Mouse (Mus musculus): ENCODE measurements around the gene Ssh3.

Gene Ssh3

DNA sequence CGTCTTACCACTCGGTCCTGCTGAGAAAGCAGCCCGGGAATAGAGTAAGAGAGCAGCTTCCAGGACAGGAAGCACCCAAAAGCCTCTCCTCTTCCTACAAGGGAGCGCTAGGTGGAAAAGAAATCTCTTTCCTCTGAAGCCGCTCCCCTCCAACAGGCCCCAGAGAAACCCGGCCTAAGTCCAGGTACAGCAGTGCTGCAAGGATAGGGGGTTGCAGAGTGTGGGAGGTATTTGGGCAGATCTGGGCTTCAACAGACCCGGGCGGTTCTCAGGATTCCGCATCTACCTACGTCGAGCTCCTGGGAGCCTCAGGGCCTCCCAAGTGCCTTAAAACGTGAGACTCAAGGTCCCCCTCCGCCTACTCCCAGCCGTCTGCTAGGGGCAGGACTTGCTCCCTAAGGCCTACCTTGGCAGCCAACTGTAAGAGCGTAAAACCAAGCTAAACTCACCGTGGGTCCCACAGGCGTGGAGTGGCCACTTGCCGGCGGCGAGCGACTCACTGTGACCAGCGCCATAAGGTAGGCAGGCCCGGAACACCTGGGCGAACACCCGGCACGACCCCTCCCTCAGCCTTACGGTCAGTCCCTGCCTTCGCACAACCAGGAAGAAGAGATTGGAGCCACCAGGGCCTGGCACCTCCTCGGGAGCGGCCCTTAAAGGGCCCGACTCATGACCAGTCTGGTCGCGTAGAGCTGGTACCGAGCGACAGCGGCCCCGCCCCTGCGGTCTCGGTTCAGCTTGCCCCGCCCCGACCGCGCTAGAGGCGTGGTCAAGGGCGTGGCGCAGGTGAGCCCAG lies at the start of gene Ssh3:
Gene Ssh3 (minus strand): TSS at position 615 of the 796 bp plus-strand sequence.
- DNase-seq (ENCODE audit: low read depth), result peak; percentile 84

DNA sequence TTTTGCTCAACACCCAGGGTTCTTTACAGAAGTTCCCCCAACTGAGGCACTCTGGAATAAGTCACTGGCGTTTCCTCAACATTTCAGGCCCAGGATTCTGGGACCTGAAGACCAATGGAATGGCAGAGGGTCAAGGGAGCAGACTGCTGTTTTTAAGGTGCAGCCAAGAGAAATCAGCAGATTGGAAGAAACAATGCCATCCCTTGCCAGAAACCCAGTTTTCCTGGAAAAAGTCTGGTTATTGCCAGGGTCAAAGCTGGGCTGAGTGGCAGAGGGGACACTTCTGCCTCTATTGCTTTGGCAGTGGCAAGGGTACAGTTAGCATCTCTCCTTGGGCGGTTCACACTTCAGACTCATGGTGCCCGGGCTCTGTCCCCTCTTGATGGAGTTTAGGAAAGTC lies 48.2 kb upstream of the Ssh3 start:
- DNase-seq (ENCODE audit: low read depth), result no peak

DNA sequence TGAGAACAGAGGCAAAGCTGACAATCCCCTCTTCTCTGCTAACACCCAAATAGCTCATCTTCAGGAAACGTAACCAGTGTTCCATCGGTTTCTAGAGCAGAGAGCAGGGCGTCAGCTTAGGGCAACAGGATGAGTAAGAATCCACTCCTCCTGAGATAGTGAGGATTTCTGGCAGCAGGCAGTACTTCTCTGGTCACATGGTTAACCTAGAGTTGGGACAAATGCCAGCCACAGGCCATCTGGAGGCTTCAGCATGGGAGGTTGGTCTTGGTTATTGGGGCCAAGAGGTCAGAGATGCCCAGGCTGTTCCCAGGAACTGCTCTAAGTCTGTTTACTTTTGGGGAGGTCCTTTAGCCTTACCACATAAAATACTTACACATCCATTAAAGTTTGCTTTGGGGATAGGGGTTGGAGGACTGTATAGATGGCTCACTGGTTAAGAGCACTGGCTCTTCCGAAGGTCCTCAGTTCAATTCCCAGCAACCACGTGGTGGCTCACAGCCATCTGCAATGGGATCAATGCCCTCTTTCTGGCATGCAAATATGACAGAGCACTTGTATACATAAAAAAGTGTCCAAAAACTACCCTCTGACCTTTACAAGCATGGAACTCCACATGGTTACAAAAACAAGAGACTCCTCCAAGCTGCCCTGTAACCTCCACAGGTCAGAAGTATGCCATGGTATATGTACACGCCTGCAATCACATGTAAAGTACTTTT lies 46.4 kb upstream of the Ssh3 start:
- peak; percentile 67 for DNase-seq (ENCODE audit: low read depth)

DNA sequence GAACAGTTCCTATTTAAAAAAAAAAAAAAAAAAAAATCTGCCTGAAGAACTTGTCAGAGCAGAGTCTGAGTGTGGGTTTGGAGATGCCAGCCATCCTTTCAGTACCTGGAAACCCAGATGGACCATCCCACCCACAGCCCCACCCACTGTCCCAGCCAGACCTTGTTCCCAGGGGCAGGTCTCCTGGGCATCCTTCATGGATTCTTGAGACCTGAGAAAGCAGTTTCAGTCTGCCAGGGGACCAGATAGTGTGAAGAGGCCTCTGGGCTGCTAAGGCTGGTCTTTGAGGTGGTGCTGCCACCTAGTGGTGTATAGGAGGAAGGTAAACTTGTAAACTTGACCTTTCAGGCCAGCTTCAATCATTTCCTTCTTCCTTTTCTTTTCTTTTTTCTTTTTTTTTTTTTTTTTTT lies 40.8 kb upstream of the Ssh3 start:
- peak; percentile 89 for DNase-seq (ENCODE audit: low read depth)

DNA sequence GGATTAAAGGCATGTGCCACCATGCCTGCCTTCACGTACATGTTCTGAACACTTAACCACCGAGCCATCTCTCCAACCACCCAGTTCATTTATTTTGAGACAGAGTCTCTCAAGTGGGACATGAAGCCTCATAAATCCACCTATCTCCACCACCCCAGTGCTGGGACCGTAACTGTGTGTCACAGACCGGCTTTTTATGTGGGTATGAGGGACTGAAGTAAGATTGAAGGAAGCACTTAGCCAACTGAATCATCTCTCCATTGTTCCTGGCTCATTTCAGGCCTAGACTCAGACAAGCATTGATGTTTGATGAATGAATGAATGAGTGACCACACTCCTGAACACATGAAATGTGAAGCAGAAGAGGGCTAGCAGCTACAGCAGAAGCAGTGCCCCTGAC lies 40.3 kb upstream of the Ssh3 start:
- no peak for DNase-seq (ENCODE audit: low read depth)

DNA sequence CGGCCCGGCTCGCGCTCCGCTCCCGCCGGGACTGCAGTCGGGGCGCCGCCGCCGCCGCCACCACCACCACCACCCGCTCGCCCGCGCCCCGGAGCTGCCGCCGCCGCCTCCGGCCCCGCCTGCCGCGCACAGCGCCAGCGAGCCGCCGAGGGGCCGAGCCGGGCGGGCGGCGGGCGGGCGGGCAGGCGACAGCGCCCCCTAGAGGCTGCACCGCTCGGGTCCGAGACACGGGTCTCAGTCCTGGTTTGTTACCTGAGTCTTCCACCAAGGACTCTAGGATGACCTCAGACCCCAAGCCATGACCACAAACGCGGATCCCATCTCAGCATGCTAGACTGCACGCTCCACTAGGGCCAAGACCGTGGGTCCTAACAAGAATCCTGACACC lies 37.2 kb upstream of the Ssh3 start, which contains the start of gene Grk2:
Gene Grk2 (minus strand): TSS at position 33 of the 388 bp plus-strand sequence.
- DNase-seq (ENCODE audit: low read depth), result peak; percentile 62

DNA sequence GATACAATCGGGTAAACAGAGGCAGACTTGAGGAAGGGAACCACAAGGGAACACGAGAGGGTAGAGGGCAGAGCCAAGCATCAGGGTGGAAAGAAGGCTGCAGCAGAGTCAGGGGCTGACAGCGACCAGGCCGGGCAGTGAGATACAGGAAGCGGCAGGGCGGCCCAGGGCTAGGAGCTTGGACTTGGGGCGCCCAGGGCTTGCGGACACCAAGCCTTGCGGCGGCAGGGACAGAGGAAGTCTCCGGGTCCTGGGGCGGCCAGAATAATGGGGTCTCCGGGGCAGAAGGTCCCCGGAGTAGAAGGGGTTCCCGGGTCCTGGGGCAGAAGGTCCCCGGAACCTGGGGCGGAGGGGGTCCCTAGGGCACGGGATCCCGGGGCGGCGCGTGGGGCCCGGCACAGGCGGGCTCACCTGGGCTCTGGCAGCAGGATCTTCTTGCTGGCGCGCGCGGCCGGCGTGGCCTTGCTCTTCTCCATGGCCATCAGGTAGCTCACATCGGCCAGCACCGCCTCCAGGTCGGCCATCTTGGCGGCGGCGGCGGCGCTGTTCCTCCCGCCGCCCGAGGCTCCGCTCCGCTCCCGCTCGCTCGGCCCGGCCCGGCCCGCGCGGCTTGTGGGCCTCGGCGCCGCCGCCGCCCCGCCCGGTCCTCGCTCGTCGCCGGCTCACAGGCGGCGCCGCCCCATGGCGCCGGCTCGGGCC lies 36.7 kb upstream of the Ssh3 start:
- peak; percentile 57 for DNase-seq (ENCODE audit: low read depth)

DNA sequence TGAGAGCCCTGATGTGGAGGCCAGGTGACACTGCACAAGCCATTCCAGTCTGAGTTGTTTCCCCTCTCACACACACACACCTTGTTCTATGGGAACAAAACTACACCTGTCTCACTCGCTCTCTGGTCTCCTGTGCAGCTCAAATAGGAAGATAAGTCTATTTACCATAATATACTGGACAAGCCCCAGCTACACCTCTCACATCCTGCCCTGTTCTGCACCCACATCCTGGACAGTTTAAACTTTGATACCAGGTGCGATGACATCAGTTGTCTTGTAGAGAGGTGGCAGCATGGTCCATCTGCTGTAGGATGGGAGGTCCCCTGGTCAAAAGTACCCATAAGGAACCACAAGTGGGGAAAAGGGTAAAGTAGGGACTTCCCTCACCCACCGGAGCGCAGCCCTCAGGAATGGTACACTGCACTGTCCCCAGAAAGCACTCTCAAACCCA lies 35.9 kb upstream of the Ssh3 start:
- peak; percentile 57 for DNase-seq (ENCODE audit: low read depth)

DNA sequence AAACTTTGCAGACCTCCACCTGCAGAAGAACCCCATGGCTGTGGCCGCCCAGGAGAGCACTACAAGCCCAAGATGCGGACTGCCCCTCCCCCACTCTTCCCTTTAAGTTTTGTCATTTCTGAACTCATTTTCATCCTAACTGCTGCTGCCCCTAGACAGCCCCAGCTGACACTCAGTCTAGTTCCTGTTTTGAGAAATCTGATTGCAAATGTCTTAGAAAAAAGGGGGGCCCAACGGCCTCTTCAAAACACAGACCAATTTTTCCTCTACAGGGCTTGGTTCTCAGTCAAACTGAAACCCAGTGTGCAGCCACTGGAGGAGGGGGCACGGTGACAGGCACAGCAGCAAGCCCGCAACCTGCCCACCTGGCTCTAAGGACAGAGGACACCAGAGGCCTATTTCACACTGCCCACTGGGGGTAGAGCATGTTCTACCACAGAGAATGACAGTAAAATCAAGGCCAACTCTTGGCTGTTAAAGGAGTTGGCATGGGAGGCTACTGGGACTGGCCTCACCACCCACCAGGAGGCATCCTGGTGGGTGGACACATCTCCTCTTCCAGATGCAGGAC lies 35.4 kb upstream of the Ssh3 start:
- DNase-seq (ENCODE audit: low read depth), result peak; percentile 77

DNA sequence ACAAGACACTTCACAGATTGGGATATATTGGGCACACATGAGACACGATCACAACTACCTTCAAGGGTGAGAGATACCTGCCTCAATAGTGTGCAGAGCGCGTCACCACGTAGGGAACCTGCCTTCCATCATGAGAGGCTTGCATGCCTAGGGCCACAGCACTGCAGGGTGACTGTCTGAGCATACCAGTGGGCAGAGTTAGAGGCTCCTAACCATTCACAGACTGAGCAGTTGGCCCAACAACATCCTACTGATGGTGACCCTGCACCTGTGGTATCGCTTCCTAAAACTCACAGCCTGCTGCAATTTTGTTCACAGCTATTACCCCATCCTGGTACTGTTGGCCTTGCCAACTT lies 34.6 kb upstream of the Ssh3 start:
- peak; percentile 28 for DNase-seq (ENCODE audit: low read depth)

DNA sequence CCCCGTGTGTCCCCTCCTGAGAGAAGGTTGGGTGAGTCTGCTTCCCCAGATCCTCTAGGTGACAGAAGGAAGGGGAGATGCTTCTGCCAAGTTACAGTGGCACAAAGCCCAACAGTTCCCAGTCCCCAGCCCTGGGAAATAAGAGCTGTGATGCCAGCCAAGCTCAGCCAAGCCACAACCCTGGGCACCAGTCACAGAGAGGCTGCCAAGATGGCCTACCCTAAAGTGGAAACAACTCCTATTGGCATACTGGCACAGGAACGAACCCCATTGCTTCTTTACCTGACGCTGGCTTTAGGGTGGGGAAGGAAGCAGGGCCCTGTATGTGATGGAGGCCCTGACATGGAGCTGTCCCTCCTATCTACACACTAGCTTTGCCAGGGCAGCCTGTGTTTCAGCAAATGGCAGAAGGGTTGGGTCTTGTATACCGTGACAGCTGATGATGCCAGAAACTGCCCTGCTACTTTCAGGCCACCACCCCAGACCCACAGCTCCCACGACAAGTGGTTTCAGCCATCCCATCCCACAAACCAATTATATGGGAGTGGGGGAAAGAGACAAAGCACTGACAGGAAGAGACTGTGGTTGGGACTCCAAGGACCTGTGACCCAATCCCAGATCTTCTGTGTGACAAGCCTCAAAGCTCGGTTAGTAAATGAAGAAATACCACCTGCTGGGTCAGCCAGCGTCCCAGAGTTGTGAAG lies 34.1 kb upstream of the Ssh3 start:
- no peak for DNase-seq (ENCODE audit: low read depth)

DNA sequence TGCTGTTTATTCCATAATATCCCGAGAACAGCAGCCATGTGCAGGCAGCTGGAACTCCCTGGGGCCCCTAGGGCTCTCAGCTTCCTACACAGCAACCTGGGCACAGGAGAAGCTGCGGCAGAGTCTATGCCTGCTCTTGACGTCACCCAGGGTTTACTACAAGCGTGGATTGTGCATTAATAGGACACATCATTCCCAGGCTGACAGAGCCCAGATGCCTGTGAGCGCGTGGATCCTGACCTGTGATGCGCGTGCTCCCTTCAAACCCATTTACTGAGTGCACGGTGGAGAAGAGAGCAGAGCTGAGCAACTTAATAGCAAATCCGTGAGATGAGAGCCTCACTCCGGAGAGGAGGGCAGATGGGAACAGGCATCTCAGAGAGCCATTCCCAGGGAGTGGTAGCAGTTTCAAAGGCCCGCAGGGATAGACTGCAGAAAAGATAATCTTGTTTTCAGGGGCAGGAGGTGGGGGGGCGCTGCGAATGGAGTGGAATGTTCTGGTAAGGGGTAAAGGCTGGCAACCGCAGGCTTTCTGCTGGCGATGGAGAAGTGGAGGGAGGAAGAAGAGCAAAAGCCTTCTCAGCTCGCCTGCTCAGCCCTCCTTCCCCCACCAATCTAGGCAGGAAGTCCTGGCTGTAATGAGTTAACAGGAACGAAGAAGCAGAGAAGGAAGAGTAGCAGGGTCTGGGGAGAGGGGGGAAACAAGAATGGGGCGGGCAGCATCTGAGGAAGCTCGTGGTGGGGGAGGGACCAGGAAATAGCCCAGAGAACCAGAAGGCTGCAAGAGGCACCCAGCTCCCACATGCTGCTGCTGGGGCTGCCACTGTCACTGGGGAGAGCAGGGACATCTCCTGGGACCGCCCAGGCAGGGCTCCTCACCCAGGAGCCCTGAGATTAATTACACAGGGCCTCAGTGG lies 33.0 kb upstream of the Ssh3 start:
- DNase-seq (ENCODE audit: low read depth), result peak; percentile 86

DNA sequence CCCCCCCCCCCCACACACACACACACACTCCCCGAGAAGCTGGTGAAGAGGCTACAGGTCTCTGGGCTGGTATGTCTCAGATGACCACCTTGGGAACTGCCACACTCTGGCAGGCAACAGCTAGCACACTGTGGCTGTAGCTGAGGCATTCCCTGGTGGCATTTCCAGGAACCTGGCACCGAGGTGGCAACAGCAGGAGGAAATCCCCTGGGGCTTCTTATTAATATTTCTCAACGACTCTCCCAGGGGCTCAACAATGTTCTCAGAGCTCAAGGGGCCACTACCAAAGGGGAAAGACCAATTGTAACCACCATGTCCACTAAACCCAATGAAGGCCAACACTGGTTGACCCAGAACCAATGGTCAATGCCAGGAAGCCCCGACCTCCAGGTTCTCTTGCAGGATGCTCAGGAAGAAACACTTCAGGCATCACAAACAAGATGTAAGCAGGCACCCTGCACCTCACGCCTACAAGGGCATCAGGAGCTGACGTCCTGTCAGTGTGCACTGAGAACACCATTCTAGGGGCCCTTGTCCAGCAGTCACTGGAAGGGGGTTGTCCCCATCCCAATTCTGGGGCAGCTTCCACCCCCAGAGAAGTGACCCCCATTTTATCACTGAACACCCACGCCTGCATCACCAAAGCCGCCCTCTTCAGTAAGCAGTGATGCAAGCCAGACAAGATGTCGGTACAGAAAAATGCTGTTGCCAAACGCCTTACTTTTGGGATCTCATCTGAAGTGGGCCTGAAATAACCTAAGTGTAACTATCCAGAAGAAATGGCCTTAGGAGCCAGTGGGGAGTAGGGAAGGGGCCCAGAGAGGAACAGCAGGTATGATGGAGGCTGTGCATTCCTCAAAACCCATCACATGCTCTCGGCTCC lies 32.1 kb upstream of the Ssh3 start:
- no peak for DNase-seq (ENCODE audit: low read depth)

DNA sequence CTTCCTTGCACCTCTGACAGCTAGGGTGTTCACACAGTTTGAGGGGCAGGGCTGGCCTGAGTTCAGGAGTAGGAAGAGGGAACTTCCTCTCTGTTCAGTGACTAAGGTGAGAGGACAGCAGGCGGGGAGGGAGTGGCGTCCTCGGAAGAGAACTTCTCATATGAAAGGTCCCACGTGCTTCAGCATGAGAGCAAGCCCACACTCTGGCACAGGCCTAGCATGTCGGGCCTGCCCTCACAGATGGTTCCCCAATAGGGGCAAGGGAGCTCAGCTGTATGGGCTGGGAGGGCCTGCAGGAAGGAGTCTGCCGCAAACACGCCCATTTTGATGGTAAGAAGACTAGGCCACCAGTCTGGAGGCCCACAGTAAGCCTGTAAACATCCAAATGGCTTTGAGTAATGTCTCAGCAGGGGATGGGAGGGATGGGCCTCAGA lies 31.3 kb upstream of the Ssh3 start:
- peak; percentile 96 for DNase-seq (ENCODE audit: low read depth)

DNA sequence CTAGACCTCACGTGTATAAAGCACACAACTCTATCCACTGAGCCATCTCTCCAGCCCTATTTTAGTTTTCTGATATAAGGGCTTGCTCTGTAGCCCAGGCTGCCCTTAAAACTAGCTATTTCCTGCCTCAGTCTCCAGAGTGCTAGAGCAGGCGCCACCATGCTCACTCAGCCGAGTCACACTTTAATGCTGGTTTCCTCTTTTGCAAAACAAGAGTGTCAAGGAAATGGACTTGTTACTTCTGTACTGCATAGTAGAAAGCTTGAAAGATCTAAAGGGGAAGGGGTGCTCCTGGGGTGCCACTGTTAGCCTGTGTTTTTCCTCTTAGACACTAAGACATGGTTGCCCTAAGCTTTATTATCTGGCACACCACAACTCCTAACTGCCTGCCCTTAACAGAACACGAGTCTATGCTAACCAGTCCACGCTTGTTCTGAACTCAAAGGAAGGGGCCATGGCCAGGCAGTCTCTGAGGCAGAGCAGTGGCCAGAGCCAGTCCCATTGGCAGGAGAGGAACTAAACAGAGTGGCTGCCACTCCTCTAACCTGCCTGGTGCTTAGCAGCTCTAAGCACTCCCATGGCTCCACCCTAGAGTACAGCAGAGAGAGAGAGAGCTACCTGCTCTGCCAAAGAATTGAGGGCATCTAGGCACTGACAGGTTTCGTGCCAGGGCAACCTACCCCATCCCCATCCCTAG lies 30.7 kb upstream of the Ssh3 start:
- no peak for DNase-seq (ENCODE audit: low read depth)

DNA sequence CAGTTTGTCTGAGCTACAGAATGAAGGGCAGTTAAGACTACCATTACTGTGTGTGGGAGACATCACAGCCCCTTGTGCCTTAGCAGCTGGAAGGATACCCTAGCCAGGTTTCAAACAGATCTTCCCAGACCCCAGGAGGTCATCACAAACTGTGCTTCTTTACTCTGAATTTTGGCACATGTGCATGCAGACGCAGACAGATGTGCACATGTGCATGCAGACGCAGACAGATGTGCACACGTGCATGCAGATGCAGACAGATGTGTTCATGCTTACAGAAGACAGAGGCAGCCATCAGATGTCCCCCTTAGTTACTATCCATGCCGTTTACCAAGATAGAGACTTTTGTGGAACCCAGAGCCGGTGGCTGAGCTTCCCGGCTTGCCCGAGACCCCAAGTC lies 30.1 kb upstream of the Ssh3 start:
- no peak for DNase-seq (ENCODE audit: low read depth)

DNA sequence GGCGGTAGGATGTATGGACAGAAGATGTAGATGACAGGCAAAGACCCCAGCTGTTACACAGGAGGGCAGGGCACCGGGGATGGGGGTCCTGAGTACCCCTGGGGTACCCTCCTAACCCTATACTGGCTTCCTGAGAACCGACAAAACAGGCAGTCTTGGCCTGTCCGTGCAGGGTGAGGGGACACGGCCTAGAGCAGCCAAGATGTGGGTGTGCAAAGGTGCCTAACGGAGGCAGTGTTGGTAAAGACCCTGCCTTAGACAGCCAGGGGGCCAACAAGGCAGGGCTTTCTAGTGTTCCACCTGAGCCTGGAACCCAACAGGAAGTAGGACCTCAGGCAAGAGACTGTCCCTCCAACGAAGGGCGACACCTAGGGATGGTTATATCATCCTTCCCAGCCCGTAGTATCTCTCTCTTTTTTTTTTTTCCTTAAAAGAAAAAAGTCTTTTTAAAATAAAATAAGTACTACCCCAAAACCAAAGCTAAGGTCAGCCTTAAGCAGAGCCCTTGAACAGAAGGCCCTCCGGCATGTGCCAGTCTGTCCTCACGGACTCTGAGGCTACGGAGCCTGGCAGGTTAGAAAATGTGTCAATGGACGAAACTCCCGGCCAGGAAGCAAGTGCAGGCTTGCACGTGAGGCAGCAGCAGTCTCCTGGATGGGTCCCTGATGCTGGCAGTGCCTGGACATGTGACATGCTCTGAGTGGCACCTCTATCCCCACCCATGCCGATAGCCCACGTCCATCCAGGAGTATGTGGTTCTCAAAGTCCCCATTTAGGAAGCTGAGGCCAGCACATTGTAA lies 29.5 kb upstream of the Ssh3 start:
- DNase-seq (ENCODE audit: low read depth), result no peak

DNA sequence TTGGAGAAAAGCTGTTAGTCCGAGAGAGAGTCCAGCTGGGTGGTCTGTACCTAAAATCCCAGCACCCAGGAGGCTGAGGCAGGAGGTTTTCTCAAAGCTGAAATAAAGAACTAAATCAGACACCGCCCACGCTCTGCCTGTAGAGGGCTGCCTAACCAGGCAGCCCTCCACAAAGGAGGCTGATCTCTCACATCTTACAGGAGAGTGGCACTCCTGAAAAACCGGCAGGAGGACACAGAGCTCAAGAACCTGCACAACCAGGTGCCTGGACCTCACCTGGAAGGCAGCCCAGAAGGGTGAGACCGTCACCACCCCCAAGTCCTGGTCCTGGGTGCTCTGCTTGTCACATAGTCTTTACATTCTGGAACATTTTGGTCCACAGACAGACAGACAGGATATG lies 28.9 kb upstream of the Ssh3 start:
- no peak for DNase-seq (ENCODE audit: low read depth)

All from 416B (cell line).